Mouse (Mus musculus) limb, embryonic 15.5 days (tissue): ENCODE data around the gene Cox7a1. TPM values are rescaled to one million over a fixed set of nuclear protein-coding genes. Genes with fewer than 3 reads are reported as not detected.
A peak's percentile ranks its signal among the peaks of the same experiment; 100 is the strongest.
"Not testable (repeated sequence)": the region's sequence is repeated elsewhere in the genome, so short reads cannot be mapped to it uniquely, and the experiment has no call there.

Experiments used
- ATAC-seq: fragments of 200-750 bp; cut with Nextera tagmentation; 2 replicates; pipeline ENCODE4 v1.8.0; 2017; ENCODE audit warnings: low read depth, moderate TSS enrichment; ENCODE audit not compliant: insufficient number of reproducible peaks, low FRiP score, low TSS enrichment
- H3K27ac ChIP-seq: fragments of 300-500 bp; sonication (generic); 2 replicates; pipeline ENCODE4 v1.5.1; 2015; ENCODE audit warnings: moderate library complexity, mild to moderate bottlenecking, inconsistent platforms
- H3K27me3 ChIP-seq: fragments of 300-500 bp; sonication (generic); 2 replicates; pipeline ENCODE4 v1.6.1; 2015; ENCODE audit warnings: inconsistent platforms
- H3K36me3 ChIP-seq: fragments of 300-500 bp; sonication (generic); 2 replicates; pipeline ENCODE4 v1.6.1; 2015; ENCODE audit warnings: inconsistent platforms
- H3K4me1 ChIP-seq: fragments of 300-500 bp; sonication (generic); 2 replicates; pipeline ENCODE4 v1.6.1; 2015; ENCODE audit warnings: inconsistent platforms
- H3K4me2 ChIP-seq: fragments of 300-500 bp; sonication (generic); 2 replicates; pipeline ENCODE4 v1.6.1; 2015; ENCODE audit warnings: mild to moderate bottlenecking, inconsistent platforms
- H3K4me3 ChIP-seq: fragments of 300-500 bp; sonication (generic); 2 replicates; pipeline ENCODE4 v1.5.1; 2015; ENCODE audit warnings: mild to moderate bottlenecking, inconsistent platforms
- H3K9ac ChIP-seq: fragments of 300-500 bp; sonication (generic); 2 replicates; pipeline ENCODE4 v1.6.1; 2015; ENCODE audit warnings: inconsistent platforms
- H3K9me3 ChIP-seq: fragments of 300-500 bp; sonication (generic); 2 replicates; pipeline ENCODE4 v1.6.1; 2016; ENCODE audit warnings: inconsistent platforms
- WGBS: fragments of 180-500 bp; shearing (Covaris S2); methylation state at CpG from one replicate; pipeline ENCODE4 v1.1.7; 2015; 5-methylcytosine and 5-hydroxymethylcytosine counted together
- polyA plus RNA-seq: library from polyadenylated mRNA; unstranded; fragments of >200 nt; fragmentation: Nextera tagmentation; extraction: Ambion mirVana; gene quantifications from 2 replicates; pipeline ENCODE4 v1.2.1, GENCODE M21; 2015

Cox7a1 gene
- polyA plus RNA-seq, 1 experiment from 2014 or later: 3.4 TPM

DNA sequence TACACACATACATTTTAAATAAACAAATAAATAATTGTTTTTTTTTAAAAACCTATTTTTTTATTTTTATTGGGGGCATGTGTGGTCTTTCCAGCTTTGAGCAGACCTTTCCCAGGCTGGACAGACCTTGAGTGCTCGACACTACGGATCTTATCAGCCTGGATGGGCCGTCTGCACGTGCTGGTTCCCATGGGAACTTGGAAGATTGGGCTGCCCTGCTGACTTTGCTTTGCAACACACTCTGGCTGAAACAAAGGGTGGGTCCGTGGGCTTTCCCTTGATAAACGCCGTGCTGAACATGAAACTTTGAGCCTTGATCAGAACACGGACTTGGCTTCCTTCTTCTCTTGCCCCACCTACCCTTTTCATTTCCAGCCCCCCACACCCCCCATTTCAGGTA lies 20.4 kb downstream of the Cox7a1 start:
- Histone ChIP-seq H3K36me3 (no peaks in the 10 kb centered on the region), H3K4me3 (no peak overlapping the region), H3K9ac (no peak overlapping the region), H3K9me3 (no peaks in the 10 kb centered on the region), H3K4me2 (no peak overlapping the region), H3K4me1 (no peaks in the 10 kb centered on the region), H3K27me3 (no peaks in the 10 kb centered on the region), H3K27ac (no peak overlapping the region)
- ATAC-seq: no peak
- 61% methylated on average over 8 of the region's 8 CpGs for WGBS

DNA sequence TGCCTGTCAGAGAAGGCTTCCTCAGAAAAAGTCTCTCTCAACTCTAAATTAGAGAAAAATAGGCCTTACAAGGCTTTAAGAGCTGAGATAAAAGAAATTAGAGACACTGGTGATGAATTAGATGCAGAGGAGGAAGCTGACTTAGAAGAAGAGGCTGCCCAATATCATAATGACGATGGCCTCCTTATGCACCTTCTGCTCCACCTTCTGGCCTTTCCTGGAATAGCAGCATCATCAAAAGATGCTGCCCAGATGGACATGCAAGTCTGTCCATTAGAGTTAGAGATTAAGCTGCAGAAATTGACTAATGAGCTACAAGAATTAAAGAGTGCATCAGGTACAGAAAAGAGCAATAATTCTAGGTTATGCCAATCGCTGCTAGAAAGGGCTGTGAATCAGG lies 21.4 kb downstream of the Cox7a1 start:
- no peak for ATAC-seq
- Histone ChIP-seq H3K36me3 (no peaks in the 10 kb centered on the region), H3K9me3 (no peaks in the 10 kb centered on the region), H3K4me1 (no peaks in the 10 kb centered on the region), H3K27me3 (no peaks in the 10 kb centered on the region), H3K9ac (no peak overlapping the region), H3K4me3 (no peak overlapping the region), H3K4me2 (no peak overlapping the region), H3K27ac (no peak overlapping the region)
- 6% methylated on average over 2 of the region's 2 CpGs for WGBS

DNA sequence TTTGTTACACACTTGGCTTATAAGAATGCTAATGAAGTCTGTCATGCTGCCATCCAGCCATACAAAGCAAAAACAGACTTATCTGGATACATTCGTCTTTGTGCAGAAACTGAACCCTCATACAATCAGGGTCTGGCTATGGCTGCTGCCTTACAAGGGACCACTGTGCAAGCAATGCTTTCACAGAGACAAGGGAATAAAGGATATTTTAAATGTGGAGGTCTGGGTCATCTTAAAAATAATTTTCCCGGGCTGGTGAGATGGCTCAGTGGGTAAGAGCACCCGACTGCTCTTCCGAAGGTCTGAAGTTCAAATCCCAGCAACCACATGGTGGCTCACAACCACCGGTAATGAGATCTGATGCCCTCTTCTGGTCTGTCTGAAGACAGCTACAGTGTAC lies 22.4 kb downstream of the Cox7a1 start:
- ATAC-seq, H3K27ac ChIP-seq, H3K4me2 ChIP-seq, H3K9ac ChIP-seq, H3K27me3 ChIP-seq, H3K4me1 ChIP-seq, H3K9me3 ChIP-seq, H3K36me3 ChIP-seq, H3K4me3 ChIP-seq: not testable (repeated sequence)
- 50% methylated on average over 5 of the region's 5 CpGs for WGBS

DNA sequence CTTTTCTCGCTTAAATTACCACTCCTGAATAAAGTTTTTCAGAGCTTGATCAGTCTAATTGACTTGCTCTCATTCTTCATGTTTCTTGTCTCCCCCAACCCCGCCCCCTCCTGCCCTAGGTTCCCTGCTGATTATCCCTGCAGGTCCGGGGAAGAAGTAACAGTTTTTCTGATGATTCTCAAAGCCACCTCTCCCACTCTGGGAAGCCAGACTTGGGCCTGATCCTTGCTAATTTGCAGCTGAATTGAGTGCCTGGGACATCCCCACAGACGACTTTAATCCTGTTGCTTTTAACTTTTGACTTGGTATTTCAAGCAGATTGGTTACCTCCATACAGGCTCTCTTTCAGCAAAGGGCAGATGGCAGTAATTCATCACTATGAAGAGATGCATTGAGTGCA lies 27.1 kb downstream of the Cox7a1 start:
- Histone ChIP-seq H3K4me2 (no peak overlapping the region), H3K4me1 (no peaks in the 10 kb centered on the region), H3K9ac (no peak overlapping the region), H3K4me3 (no peak overlapping the region), H3K9me3 (no peaks in the 10 kb centered on the region), H3K36me3 (no peaks in the 10 kb centered on the region), H3K27me3 (no peaks in the 10 kb centered on the region), H3K27ac (no peak overlapping the region)
- WGBS: 31% methylated on average over 4 of the region's 4 CpGs
- ATAC-seq: no peak

DNA sequence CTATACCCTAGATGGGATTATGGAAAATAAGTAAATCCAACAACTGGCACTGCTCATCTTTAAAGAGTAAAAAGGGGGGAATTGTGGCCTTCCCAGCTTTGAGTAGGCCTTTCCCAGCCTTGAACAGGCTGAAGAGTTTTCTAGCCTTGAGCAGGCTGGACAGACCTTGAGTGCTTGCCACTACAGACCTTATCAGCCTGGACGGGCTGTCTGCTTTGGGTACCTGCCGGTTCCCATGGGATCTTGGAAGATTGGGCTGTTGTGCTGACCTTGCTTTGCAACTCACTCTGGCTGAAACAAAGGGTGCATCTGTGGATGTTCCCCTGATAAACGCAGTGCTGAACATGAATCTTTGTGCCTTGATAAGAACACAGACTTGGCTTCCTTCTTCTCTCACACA lies 29.9 kb downstream of the Cox7a1 start:
- no peak overlapping the region for H3K27ac ChIP-seq
- 87% methylated on average over 3 of the region's 3 CpGs for WGBS
- H3K4me3 ChIP-seq: no peak overlapping the region
- H3K36me3 ChIP-seq: no peaks in the 10 kb centered on the region
- no peak for ATAC-seq
- no peak overlapping the region for H3K9ac ChIP-seq
- no peaks in the 10 kb centered on the region for H3K9me3 ChIP-seq
- no peak overlapping the region for H3K4me2 ChIP-seq
- peaks cover 3% of the 10 kb centered on the region for H3K4me1 ChIP-seq
- H3K27me3 ChIP-seq: no peaks in the 10 kb centered on the region

DNA sequence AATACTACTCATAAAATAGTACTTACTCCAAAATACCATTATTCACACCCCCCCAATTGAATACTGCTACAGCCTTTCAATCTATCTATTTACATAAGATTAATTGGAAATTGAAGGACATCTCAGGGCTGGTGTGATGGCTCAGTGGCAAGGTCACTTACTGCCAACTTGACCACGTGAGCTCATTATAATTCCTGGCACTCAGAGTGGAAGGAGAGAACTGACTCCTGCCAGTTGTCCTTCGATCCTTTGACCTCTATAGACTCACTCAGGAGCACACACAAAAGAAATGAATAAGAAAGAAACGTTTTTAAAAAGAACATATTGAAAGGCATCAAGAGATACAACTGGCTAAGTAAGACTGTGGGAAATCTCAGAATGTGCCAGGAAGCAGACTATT lies 31.9 kb downstream of the Cox7a1 start:
- 89% methylated on average over 3 of the region's 3 CpGs for WGBS
- Histone ChIP-seq H3K9ac (no peak overlapping the region), H3K27ac (no peak overlapping the region), H3K36me3 (no peaks in the 10 kb centered on the region), H3K4me3 (no peak overlapping the region), H3K4me1 (peaks cover 14% of the 10 kb centered on the region), H3K4me2 (no peak overlapping the region), H3K27me3 (no peaks in the 10 kb centered on the region), H3K9me3 (no peaks in the 10 kb centered on the region)
- ATAC-seq: no peak

DNA sequence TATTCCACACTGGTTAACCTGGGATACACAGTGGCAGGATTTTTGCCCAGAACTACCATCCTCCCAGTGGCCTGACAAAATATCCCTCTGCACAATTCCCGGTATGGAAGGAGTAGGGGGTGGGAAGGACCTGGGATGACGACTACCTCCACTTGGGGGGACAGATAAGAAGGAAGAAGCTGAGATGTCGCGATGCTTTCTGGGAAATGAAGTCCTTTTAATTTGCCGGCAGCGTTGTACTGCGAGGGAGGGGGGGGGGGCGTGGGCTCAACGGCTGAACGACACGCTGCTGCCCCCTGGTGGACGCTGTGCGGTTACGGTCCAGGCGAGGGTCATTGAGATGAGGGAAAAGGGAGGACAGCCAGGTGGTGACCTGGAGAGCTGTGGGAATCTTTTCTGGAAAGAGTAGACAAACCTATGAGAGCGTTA lies 32.8 kb downstream of the Cox7a1 start:
- H3K27ac ChIP-seq: no peak overlapping the region
- H3K36me3 ChIP-seq: no peaks in the 10 kb centered on the region
- WGBS: 2% methylated on average over 16 of the region's 16 CpGs
- peak overlapping the region; percentile 43 for H3K4me2 ChIP-seq
- peaks cover 14% of the 10 kb centered on the region for H3K4me1 ChIP-seq
- no peak overlapping the region for H3K9ac ChIP-seq
- peak; percentile 59; the same call in 1 of the 2 replicates for ATAC-seq
- H3K4me3 ChIP-seq: peak overlapping the region; percentile 15; the same call in 1 of the 2 replicates
- H3K27me3 ChIP-seq: no peaks in the 10 kb centered on the region
- H3K9me3 ChIP-seq: no peaks in the 10 kb centered on the region

DNA sequence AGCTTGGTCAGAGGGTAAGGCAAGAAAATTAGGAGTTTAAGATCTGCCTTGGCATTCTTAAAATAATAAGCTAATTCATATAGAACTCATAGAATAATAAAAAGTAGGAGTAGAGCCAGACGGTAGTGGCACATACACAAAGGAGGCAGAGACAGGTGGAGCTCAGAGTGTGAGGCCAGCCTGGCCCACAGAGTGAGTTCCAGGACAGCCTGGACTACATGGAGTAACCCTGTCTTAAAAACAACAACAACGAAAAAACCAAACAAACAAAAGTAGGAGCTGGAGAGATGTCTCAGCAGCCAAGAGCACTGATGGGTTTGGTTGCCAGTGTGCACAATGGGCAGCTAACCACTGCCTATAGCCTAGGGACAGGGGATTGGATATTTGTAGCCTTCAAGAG lies 33.3 kb downstream of the Cox7a1 start:
- no peak overlapping the region for H3K9ac ChIP-seq
- ATAC-seq: no peak
- no peaks in the 10 kb centered on the region for H3K27me3 ChIP-seq
- H3K4me2 ChIP-seq: no peak overlapping the region
- H3K9me3 ChIP-seq: no peaks in the 10 kb centered on the region
- 74% methylated on average over 2 of the region's 2 CpGs for whole genome bisulfite sequencing
- H3K36me3 ChIP-seq: no peaks in the 10 kb centered on the region
- peaks cover 14% of the 10 kb centered on the region for H3K4me1 ChIP-seq
- H3K4me3 ChIP-seq: no peak overlapping the region
- no peak overlapping the region for H3K27ac ChIP-seq

DNA sequence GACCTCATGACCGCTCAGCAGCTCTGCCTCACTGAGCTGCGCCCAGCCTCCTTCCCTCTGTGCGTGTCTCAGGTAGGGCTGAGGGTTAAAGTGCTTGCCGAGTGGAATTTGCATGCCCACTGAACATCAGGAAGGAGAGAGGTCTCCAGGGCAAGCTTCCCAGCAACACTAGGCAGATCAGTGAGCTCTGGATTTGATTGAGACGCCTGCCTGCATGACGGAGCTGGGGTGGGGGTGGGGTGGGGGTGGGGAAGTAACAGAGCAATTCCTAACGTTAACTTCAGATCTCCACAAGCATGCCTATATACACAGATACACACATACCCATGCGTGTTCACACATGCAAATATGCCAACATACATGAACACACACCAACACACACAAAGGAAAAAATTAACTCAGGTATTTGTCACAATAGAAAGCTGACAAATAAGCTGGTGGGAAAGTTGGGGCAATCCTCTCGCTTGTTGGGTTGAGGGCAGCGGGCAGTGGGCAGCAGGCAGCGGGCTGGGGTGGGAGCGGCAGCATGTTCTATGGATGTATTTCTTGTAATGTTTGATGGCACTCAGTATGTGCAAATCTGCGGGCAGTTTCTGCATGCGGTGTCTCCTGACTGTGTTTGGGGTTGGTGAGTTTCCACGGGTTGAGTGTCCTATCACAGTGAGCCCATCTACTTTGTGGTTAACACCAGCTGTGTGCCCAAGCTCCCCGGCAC lies 35.5 kb downstream of the Cox7a1 start:
- Histone ChIP-seq H3K4me2 (peak overlapping the region; percentile 84), H3K9ac (peak overlapping the region; percentile 35), H3K27me3 (no peaks in the 10 kb centered on the region), H3K9me3 (no peaks in the 10 kb centered on the region), H3K36me3 (peaks cover 13% of the 10 kb centered on the region), H3K4me3 (peak overlapping the region; percentile 43), H3K27ac (peak overlapping the region; percentile 65), H3K4me1 (peaks cover 14% of the 10 kb centered on the region)
- 4% methylated on average over 16 of the region's 16 CpGs for WGBS
- no peak for ATAC-seq

DNA sequence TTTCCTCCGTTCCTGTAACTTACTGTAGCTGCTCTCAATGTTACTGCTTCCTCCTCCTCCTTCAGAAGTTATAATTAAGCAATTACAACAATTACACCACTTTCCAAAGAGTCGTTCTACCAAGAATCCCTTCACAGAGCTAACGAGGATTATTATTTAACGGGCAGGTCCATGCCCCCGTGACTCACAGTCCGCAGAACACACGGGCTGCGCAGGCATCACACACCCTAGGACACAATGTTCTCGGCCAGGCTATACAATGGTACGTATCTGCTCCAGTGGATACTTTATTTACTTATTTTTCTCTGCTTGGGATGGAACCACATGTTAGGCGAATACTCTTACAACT lies 36.0 kb downstream of the Cox7a1 start:
- Histone ChIP-seq H3K36me3 (peaks cover 15% of the 10 kb centered on the region), H3K4me2 (peak overlapping the region; percentile 84), H3K4me3 (peak overlapping the region; percentile 43), H3K9ac (peak overlapping the region; percentile 35), H3K9me3 (no peaks in the 10 kb centered on the region), H3K27ac (peak overlapping the region; percentile 43; the same call in 1 of the 2 replicates), H3K27me3 (no peaks in the 10 kb centered on the region), H3K4me1 (peaks cover 14% of the 10 kb centered on the region)
- 17% methylated on average over 11 of the region's 11 CpGs for WGBS
- ATAC-seq: no peak

DNA sequence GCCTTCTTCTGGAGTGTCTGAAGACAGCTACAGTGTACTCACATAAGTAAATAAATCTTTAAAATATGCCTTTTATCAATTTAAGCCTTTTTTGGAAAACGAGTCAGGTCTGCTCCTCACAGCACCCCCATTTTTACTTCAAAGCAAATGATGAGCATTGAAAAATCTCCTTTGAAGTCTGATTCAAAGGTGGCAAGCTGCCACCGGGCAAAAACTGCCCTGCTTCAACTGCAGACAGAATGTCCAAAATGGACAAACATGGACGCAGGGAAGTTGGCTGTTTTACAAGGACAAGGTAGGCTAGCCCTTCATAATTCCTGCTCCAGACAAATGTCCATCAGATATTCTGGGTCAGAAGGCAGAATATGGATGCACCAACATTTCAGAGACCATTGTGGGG lies 37.5 kb downstream of the Cox7a1 start:
- Histone ChIP-seq H3K27me3 (no peaks in the 10 kb centered on the region), H3K36me3 (peaks cover 27% of the 10 kb centered on the region), H3K4me1 (peaks cover 14% of the 10 kb centered on the region), H3K9me3 (no peaks in the 10 kb centered on the region), H3K9ac (no peak overlapping the region), H3K27ac (no peak overlapping the region), H3K4me3 (no peak overlapping the region), H3K4me2 (no peak overlapping the region)
- ATAC-seq: no peak
- 80% methylated on average over 3 of the region's 3 CpGs for WGBS

DNA sequence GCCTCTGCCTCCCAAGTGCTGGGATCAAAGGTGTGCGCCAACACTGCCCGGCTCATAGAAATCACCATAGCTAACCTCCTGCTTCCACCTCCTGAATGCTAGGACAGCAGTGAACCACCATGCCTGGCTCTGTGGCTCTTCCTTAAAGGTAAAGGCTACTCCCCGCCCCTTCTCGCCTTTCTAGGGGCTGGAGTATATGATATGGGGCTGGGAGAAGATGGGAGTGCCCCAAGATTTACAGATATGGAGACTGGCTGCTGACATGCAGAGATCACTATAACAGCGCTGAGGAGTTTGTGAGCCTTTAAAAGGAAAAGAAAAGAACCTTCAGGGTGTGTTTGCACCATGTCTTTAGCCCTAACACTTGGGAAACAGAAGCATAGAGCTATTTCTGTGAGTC lies 38.3 kb downstream of the Cox7a1 start:
- H3K36me3 ChIP-seq: peaks cover 35% of the 10 kb centered on the region

DNA sequence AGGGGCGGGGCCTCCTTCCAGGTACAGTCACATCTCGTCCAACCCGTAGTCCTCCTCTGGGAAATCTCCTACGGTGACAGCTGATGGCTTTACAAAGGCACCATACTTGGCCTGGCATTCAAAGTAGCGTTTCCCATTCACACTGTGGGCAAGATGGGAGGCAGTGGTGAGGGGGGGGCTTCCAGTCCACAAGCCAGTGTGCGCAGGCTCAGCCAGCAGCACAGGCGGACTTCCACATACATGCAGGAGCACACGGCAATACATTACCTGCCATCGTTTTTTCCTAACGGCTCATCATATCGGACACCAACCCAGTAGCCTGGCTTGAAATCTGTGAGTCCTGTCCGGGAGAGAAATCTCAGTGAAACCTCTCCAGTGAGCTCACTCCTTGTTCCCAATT lies 40.3 kb downstream of the Cox7a1 start:
- Histone ChIP-seq H3K4me2 (no peak overlapping the region), H3K36me3 (peaks cover 48% of the 10 kb centered on the region), H3K9me3 (no peaks in the 10 kb centered on the region), H3K27me3 (no peaks in the 10 kb centered on the region), H3K4me1 (peaks cover 8% of the 10 kb centered on the region), H3K9ac (no peak overlapping the region), H3K4me3 (no peak overlapping the region), H3K27ac (no peak overlapping the region)
- WGBS: 93% methylated on average over 12 of the region's 12 CpGs
- no peak for ATAC-seq

More for the DNA sequence above, 38.3 kb downstream of the Cox7a1 start:
- H3K9me3 ChIP-seq: no peaks in the 10 kb centered on the region
- peaks cover 12% of the 10 kb centered on the region for H3K4me1 ChIP-seq
- WGBS: 85% methylated on average over 5 of the region's 5 CpGs
- H3K4me3 ChIP-seq: no peak overlapping the region
- no peaks in the 10 kb centered on the region for H3K27me3 ChIP-seq
- H3K4me2 ChIP-seq: no peak overlapping the region
- no peak overlapping the region for H3K9ac ChIP-seq
- ATAC-seq: no peak
- no peak overlapping the region for H3K27ac ChIP-seq
